Mouse (Mus musculus): ENCODE measurements around the gene Serpina16.
"Not testable (repeated sequence)": the region's sequence is repeated elsewhere in the genome, so short reads cannot be mapped to it uniquely, and the experiment has no call there.

DNA sequence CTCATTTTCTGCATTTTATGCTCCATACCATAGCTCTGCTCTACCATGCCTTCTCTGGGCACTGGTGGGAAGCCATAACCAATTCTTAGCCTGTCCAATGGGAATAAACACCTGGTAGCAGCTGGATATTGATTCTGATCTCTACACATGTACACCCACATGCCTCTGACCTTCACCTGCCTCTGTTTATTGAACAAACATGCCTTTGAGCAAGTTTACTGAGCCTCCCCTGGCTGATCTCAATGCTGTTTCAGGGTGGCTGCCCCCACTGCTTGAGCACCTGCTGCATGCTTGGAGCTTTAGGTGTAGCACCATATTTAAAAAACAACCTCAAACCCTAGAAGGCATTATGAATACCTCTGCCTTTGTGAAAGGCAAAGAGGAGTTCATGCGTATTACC lies 3.9 kb upstream of the Serpina16 start:
- TF ChIP-seq CTCF (conservative IDR thresholded peaks at IDR 0.05; ENCODE audit: low read length); POU5F1 (IDR thresholded peaks at IDR 0.05; ENCODE audit: borderline replicate concordance, low read length): not testable (repeated sequence)
